Mouse (Mus musculus) embryonic facial prominence, embryonic 15.5 days (tissue): ENCODE measurements around the gene Ost4. TPM values are rescaled to one million over a fixed set of nuclear protein-coding genes. Genes with fewer than 3 reads are reported as not detected.

Experiments used
- ATAC-seq: fragments of 200-750 bp; cut with Nextera tagmentation; 2 replicates; pipeline ENCODE4 v1.8.0; 2017; ENCODE audit warnings: low read depth, moderate TSS enrichment; ENCODE audit not compliant: insufficient number of reproducible peaks, low FRiP score, low TSS enrichment
- H3K27ac ChIP-seq: fragments of 300-500 bp; sonication (generic); replicated peaks from 2 replicates; pipeline ENCODE4 v1.5.1; 2015; ENCODE audit warnings: mild to moderate bottlenecking, inconsistent platforms
- H3K27me3 ChIP-seq: fragments of 300-500 bp; sonication (generic); 2 replicates; pipeline ENCODE4 v1.6.1; 2015; ENCODE audit warnings: inconsistent platforms
- H3K36me3 ChIP-seq: fragments of 300-500 bp; sonication (generic); 2 replicates; pipeline ENCODE4 v1.6.1; 2015; ENCODE audit warnings: mild to moderate bottlenecking, inconsistent platforms
- H3K4me1 ChIP-seq: fragments of 300-500 bp; sonication (generic); 2 replicates; pipeline ENCODE4 v1.6.1; 2015; ENCODE audit warnings: inconsistent platforms
- H3K4me2 ChIP-seq: fragments of 300-500 bp; sonication (generic); replicated peaks from 2 replicates; pipeline ENCODE4 v1.6.1; 2015; ENCODE audit warnings: mild to moderate bottlenecking, inconsistent platforms
- H3K4me3 ChIP-seq: fragments of 300-500 bp; sonication (generic); replicated peaks from 2 replicates; pipeline ENCODE4 v1.5.1; 2015; ENCODE audit warnings: mild to moderate bottlenecking, inconsistent platforms
- H3K9ac ChIP-seq: fragments of 300-500 bp; sonication (generic); 2 replicates; pipeline ENCODE4 v1.6.1; 2015; ENCODE audit warnings: inconsistent platforms
- H3K9me3 ChIP-seq: fragments of 300-500 bp; sonication (generic); replicated peaks from 2 replicates; pipeline ENCODE4 v1.6.1; 2016; ENCODE audit warnings: inconsistent platforms
- WGBS: fragments of 180-500 bp; shearing (Covaris S2); methylation state at CpG from one replicate; pipeline ENCODE4 v1.1.7; 2015; 5-methylcytosine and 5-hydroxymethylcytosine counted together
- polyA plus RNA-seq: library from polyadenylated mRNA; unstranded; fragments of >200 nt; fragmentation: Nextera tagmentation; extraction: Ambion mirVana; gene quantifications from 2 replicates; pipeline ENCODE4 v1.2.1, GENCODE M21; 2015

Gene Ost4
- polyA plus RNA-seq = 482 and 502 TPM in 2 replicates

DNA sequence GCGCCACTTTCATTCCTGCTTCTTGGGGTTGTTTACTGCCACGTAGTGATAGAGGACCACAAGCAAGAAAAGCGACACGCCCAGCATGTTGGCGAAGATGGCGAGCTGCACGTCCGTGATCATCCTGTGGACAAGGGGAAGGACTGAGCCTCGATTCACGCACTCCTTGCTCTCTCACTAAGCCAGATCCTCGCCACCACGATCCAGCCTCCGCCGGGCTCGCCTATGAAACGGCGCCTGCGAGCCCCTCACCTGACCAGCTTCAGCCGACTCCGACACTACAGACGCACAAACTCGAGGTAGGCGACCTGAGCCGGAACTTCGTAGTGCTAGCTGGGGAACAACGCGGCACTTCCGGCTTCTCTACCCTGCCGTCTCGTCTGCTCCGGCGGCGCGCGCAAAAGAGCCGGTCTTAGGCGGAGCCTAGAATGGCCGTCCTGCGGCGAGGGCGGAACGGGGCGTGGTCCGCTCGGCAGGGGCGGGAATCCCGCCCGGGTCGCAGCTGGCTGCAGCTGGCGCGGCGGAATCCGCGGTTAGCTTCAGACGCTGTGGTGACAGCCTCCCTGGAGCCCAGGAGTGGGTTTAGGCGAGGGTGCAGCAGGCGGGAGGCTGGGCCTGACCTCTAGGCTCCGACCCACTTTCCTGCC is at the start of gene Ost4:
Ost4 (minus strand) TSS at position 376 of the 647 bp plus-strand sequence.
- peak within 1 kb of the TSS; percentile 80 for H3K4me2 ChIP-seq
- peak within 1 kb of the TSS; percentile 79 for H3K4me3 ChIP-seq
- under 1% methylated on average over 58 of the region's 58 CpGs for WGBS
- peak within 1 kb of the TSS; percentile 96 for H3K27ac ChIP-seq
- ATAC-seq = peak; percentile 94
- H3K27me3 ChIP-seq = no peaks in the 10 kb centered on the region
- no peaks in the 10 kb centered on the region for H3K9me3 ChIP-seq
- peaks cover 70% of the 10 kb centered on the region for H3K4me1 ChIP-seq
- peaks cover 30% of the 10 kb centered on the region for H3K36me3 ChIP-seq
- peak within 1 kb of the TSS; percentile 73 for H3K9ac ChIP-seq

DNA sequence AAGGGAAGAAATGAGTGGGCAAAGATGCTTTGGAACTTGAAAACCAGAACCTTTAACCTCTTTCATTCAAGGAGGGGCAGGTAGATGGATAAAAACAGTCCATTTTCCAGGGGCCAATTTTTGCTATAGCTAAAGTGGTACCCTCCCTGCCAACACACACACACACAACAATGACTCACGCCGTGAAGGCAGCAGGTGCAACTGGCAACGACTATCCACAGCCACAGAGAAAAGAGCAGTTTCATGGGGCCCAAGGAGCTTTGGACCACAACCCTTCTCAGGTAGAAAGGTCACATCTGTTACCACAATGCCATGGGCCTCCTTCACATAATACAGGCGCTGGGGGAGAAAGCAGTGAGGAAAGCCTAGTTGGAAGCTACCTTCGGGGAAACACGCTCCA is 48.2 kb upstream of the Ost4 start:
- Histone ChIP-seq H3K9me3 (no peaks in the 10 kb centered on the region), H3K36me3 (peaks cover 58% of the 10 kb centered on the region), H3K27ac (no peak overlapping the region), H3K9ac (no peak overlapping the region), H3K4me3 (no peak overlapping the region), H3K27me3 (no peaks in the 10 kb centered on the region), H3K4me2 (no peak overlapping the region), H3K4me1 (peaks cover 24% of the 10 kb centered on the region)
- ATAC-seq = no peak
- 94% methylated on average over 6 of the region's 6 CpGs for WGBS

- ATAC-seq = no peak
- WGBS = 95% methylated on average over 9 of the region's 9 CpGs
These were observed 47.0 kb upstream of the Ost4 start for GRCm38 (mm10) chr5:30954556-30954955.

DNA sequence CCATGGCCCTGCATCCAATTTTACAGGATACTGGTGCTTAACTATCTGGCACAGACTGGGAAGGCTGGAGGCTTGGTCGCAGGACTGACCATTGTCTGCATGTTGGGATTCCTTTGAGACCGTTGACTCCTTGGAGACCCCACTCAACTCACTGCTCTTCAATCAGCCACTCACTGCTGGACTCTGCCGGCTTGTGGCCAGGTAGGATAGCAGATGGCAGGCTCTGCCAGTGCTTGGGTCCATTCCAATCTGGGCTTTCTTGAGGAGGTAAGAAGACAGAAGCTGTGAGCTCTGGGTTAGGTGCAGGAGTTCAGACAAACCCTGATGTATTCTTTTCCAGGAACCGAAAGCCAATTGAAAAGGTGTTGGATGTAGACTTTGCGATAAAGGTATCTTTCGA is 46.5 kb upstream of the Ost4 start:
- no peak for ATAC-seq
- H3K36me3 ChIP-seq = peaks cover 58% of the 10 kb centered on the region
- no peak overlapping the region for H3K4me3 ChIP-seq
- no peak overlapping the region for H3K9ac ChIP-seq
- 98% methylated on average over 6 of the region's 6 CpGs for WGBS
- no peaks in the 10 kb centered on the region for H3K27me3 ChIP-seq
- no peak overlapping the region for H3K4me2 ChIP-seq
- peaks cover 33% of the 10 kb centered on the region for H3K4me1 ChIP-seq
- no peak overlapping the region for H3K27ac ChIP-seq
- no peaks in the 10 kb centered on the region for H3K9me3 ChIP-seq

More at GRCm38 (mm10) chr5:30954556-30954955, 47.0 kb upstream of the Ost4 start:
- Histone ChIP-seq H3K27ac (no peak overlapping the region), H3K36me3 (peaks cover 58% of the 10 kb centered on the region), H3K9ac (no peak overlapping the region), H3K27me3 (no peaks in the 10 kb centered on the region), H3K4me1 (peaks cover 32% of the 10 kb centered on the region), H3K4me2 (no peak overlapping the region), H3K4me3 (no peak overlapping the region), H3K9me3 (no peaks in the 10 kb centered on the region)

- Histone ChIP-seq H3K36me3 (peaks cover 43% of the 10 kb centered on the region), H3K4me2 (no peak overlapping the region), H3K27ac (no peak overlapping the region), H3K9ac (no peak overlapping the region), H3K4me3 (no peak overlapping the region), H3K9me3 (no peaks in the 10 kb centered on the region), H3K27me3 (no peaks in the 10 kb centered on the region), H3K4me1 (peaks cover 22% of the 10 kb centered on the region)
- ATAC-seq = no peak
- WGBS = 83% methylated on average over 5 of the region's 5 CpGs
These were observed 45.0 kb upstream of the Ost4 start for GRCm38 (mm10) chr5:30952551-30952950.

DNA sequence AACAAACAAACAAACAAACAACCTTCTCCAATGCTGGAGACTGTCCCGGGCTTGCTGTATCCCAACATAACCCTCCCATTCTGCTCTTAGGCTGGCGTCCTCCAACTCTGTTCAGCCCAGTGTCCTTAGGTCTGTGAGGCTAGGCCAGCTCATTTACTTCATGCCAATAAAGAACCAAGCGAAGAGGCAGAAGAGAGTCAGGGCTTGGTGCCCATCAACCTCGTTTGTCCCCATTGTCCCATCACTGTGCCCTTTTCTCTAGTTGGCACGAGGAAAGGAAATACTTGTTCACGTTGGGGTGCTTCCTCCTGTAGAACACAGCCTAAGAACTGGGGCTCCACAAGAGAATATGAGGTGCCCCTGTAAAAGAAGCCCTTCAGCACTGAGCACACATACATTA is 44.1 kb upstream of the Ost4 start:
- no peak for ATAC-seq
- no peak overlapping the region for H3K4me2 ChIP-seq
- no peaks in the 10 kb centered on the region for H3K9me3 ChIP-seq
- H3K27ac ChIP-seq = no peak overlapping the region
- H3K36me3 ChIP-seq = peaks cover 40% of the 10 kb centered on the region
- peaks cover 21% of the 10 kb centered on the region for H3K4me1 ChIP-seq
- H3K4me3 ChIP-seq = no peak overlapping the region
- no peaks in the 10 kb centered on the region for H3K27me3 ChIP-seq
- WGBS = 84% methylated on average over 6 of the region's 6 CpGs
- no peak overlapping the region for H3K9ac ChIP-seq

DNA sequence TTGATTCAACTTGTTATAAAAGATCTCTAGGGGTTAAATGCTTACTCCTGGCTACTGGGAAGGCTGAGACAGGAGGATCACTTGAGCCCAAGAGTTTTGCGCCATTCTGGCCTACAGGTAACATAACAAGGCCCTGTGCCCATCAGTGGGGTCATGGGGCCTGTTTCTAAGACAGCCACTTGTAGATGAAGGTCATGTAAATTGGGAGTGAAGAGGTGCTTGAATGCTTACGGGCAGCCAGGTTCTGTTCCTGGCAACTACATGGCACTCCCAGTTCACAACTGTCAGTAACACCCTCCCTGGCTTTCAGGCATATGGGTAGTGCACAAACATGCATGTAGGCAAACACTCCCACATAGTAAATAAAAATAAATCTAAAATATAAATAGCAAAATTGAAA is 43.3 kb upstream of the Ost4 start:
- Histone ChIP-seq H3K4me1 (peaks cover 21% of the 10 kb centered on the region), H3K36me3 (peaks cover 38% of the 10 kb centered on the region), H3K9ac (no peak overlapping the region), H3K27ac (no peak overlapping the region), H3K27me3 (peaks cover 3% of the 10 kb centered on the region; the same call in 1 of the 2 replicates), H3K9me3 (no peaks in the 10 kb centered on the region), H3K4me2 (peak overlapping the region; percentile 86; the same call in 1 of the 2 replicates), H3K4me3 (no peak overlapping the region)
- 91% methylated on average over 2 of the region's 2 CpGs for WGBS
- ATAC-seq = no peak

DNA sequence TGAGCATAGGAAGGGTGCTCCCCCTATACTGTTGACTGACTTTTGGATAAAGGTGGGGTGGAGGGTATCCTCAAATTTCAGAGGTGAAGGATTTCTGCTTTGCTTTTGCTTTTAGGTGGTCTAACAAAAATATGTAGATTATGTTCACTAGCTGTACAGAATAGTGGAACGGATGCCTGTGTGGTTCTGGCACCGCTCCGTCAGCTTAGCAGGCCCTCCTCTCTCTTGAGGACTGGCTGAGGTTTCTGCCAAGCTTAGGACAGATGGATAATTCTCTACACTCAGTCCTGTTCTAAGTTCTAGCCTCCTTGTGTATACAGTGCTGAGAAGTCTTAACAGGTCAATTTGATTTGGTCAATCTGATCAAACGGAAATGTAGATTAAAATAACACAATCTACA is 42.9 kb upstream of the Ost4 start:
- Histone ChIP-seq H3K4me3 (peak overlapping the region; percentile 60), H3K36me3 (peaks cover 34% of the 10 kb centered on the region), H3K4me1 (peaks cover 23% of the 10 kb centered on the region), H3K27ac (peak overlapping the region; percentile 86; the same call in 1 of the 2 replicates), H3K27me3 (peaks cover 3% of the 10 kb centered on the region; the same call in 1 of the 2 replicates), H3K4me2 (peak overlapping the region; percentile 86), H3K9me3 (no peaks in the 10 kb centered on the region), H3K9ac (peak overlapping the region; percentile 45)
- no peak for ATAC-seq
- 38% methylated on average over 4 of the region's 4 CpGs for WGBS

GRCm38 (mm10) chr5:30949654-30950326 is 42.2 kb upstream of the Ost4 start:
- peaks cover 27% of the 10 kb centered on the region for H3K36me3 ChIP-seq
- peak overlapping the region; percentile 86 for H3K27ac ChIP-seq
- peaks cover 28% of the 10 kb centered on the region for H3K4me1 ChIP-seq
- H3K4me3 ChIP-seq = peak overlapping the region; percentile 60
- under 1% methylated on average over 31 of the region's 31 CpGs for WGBS
- H3K4me2 ChIP-seq = peak overlapping the region; percentile 86
- peak; percentile 86 for ATAC-seq
- no peaks in the 10 kb centered on the region for H3K9me3 ChIP-seq
- peaks cover 3% of the 10 kb centered on the region; the same call in 1 of the 2 replicates for H3K27me3 ChIP-seq
- H3K9ac ChIP-seq = peak overlapping the region; percentile 45

- Histone ChIP-seq H3K4me3 (no peak overlapping the region), H3K27ac (no peak overlapping the region; the same call in 1 of the 2 replicates), H3K27me3 (peaks cover 3% of the 10 kb centered on the region; the same call in 1 of the 2 replicates), H3K9me3 (no peaks in the 10 kb centered on the region), H3K4me1 (peaks cover 28% of the 10 kb centered on the region), H3K36me3 (peaks cover 15% of the 10 kb centered on the region), H3K4me2 (0 out of 2 replicates have a peak overlapping the region, but pooled peaks have one; percentile 86), H3K9ac (no peak overlapping the region)
- WGBS = 74% methylated on average over 5 of the region's 5 CpGs
- no peak for ATAC-seq
These were observed 41.0 kb upstream of the Ost4 start for GRCm38 (mm10) chr5:30948620-30949019.

GRCm38 (mm10) chr5:30944956-30945781 is 37.6 kb upstream of the Ost4 start, which contains the start of gene Cgref1:
Cgref1 (minus strand) TSS chr5:30945591.
- WGBS = 5% methylated on average over 44 of the region's 44 CpGs
- no peaks in the 10 kb centered on the region for H3K36me3 ChIP-seq
- no peaks in the 10 kb centered on the region for H3K9me3 ChIP-seq
- H3K4me3 ChIP-seq = peak within 1 kb of the TSS; percentile 47
- ATAC-seq = peak; percentile 22; the same call in 1 of the 2 replicates
- H3K27me3 ChIP-seq = peaks cover 3% of the 10 kb centered on the region; the same call in 1 of the 2 replicates
- peak within 1 kb of the TSS; percentile 87 for H3K4me2 ChIP-seq
- 0 out of 2 replicates have a peak within 1 kb of the TSS, but pooled peaks have one; percentile 12 for H3K9ac ChIP-seq
- H3K4me1 ChIP-seq = peaks cover 20% of the 10 kb centered on the region
- no peak within 1 kb of the TSS for H3K27ac ChIP-seq
